Mouse (Mus musculus) intestine, embryonic 14.5 days (tissue): Measurements from ENCODE around the gene Mapkapk2. TPM values are rescaled to one million over a fixed set of nuclear protein-coding genes. Genes with fewer than 3 reads are reported as not detected.

ENCODE experiments used
- ATAC-seq: fragments of 200-750 bp; cut with Nextera tagmentation; replicated peaks from 2 replicates; pipeline ENCODE4 v1.8.0; 2017; ENCODE audit warnings: low read depth, moderate number of reproducible peaks, moderate TSS enrichment, moderate library complexity; ENCODE audit not compliant: low FRiP score, low TSS enrichment
- DNase-seq: peaks from one replicate; pipeline ENCODE4 v3.0.0-alpha.2; 2018; ENCODE audit warnings: low spot score
- H3K27ac ChIP-seq: fragments of 300-500 bp; sonication (generic); 2 replicates; pipeline ENCODE4 v1.5.1; 2014; ENCODE audit warnings: low read depth, mild to moderate bottlenecking, control low read depth
- H3K27me3 ChIP-seq: fragments of 300-500 bp; sonication (generic); replicated peaks from 2 replicates; pipeline ENCODE4 v1.6.1; 2014; ENCODE audit warnings: low read length, control low read depth; ENCODE audit not compliant: control insufficient read depth, insufficient read depth
- H3K36me3 ChIP-seq: fragments of 300-500 bp; sonication (generic); 2 replicates; pipeline ENCODE4 v1.6.1; 2014; ENCODE audit warnings: low read length, control low read depth; ENCODE audit not compliant: control insufficient read depth, insufficient read depth
- H3K4me1 ChIP-seq: fragments of 300-500 bp; sonication (generic); replicated peaks from 2 replicates; pipeline ENCODE4 v1.6.1; 2014; ENCODE audit warnings: low read length, control low read depth, mixed read lengths; ENCODE audit not compliant: control insufficient read depth, insufficient read depth
- H3K4me2 ChIP-seq: fragments of 300-500 bp; sonication (generic); 2 replicates; pipeline ENCODE4 v1.6.1; 2014; ENCODE audit warnings: low read length
- H3K4me3 ChIP-seq: fragments of 300-500 bp; sonication (generic); 2 replicates; pipeline ENCODE4 v1.5.1; 2014; ENCODE audit warnings: low read depth, low read length, control low read depth, mixed read lengths
- H3K9ac ChIP-seq: fragments of 300-500 bp; sonication (generic); 2 replicates; pipeline ENCODE4 v1.6.1; 2014; ENCODE audit warnings: mild to moderate bottlenecking, low read length
- H3K9me3 ChIP-seq: fragments of 300-500 bp; sonication (generic); 2 replicates; pipeline ENCODE4 v1.6.1; 2016; ENCODE audit warnings: low read length, control low read depth; ENCODE audit not compliant: control insufficient read depth
- WGBS: fragments of 180-500 bp; shearing (Covaris S2); extraction: QIAGEN DNeasy Blood & Tissue Kit; methylation state at CpG from one replicate; pipeline ENCODE4 v1.1.7; 2014; 5-methylcytosine and 5-hydroxymethylcytosine counted together
- polyA plus RNA-seq: library from polyadenylated mRNA; unstranded; fragments of >200 nt; fragmentation: Nextera tagmentation; extraction: Ambion mirVana; gene quantifications from 2 replicates; pipeline ENCODE4 v1.2.1, GENCODE M21; 2014

The Mapkapk2 gene
- polyA plus RNA-seq, 1 experiment from 2014 or later: 62.4 TPM

DNA sequence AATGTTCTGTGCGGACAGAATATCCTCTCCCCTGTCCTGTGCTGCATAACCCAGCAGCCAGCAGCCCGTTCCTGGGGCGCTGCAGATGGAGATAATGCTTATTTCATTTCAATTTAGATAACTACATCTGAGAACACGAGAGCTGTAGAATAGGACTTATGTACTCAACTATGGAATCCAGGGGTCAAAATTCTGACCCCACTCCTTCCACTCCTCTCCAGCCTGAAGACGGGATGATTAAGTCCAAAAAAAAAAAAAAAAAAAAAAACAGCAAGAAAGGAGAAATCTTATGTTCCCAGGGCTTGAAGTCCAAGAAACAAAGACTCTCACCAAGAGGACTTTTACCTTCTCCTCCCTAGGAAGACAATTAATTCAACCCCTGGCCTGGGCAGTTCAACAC lies 14.5 kb downstream of the Mapkapk2 start:
- Histone ChIP-seq H3K4me3 (no peak overlapping the region), H3K36me3 (no peaks in the 10 kb centered on the region), H3K9me3 (no peaks in the 10 kb centered on the region), H3K9ac (no peak overlapping the region), H3K4me1 (peaks cover 70% of the 10 kb centered on the region), H3K27me3 (no peaks in the 10 kb centered on the region), H3K27ac (peak overlapping the region; percentile 67; the same call in 1 of the 2 replicates), H3K4me2 (peak overlapping the region; percentile 24)
- 38% methylated on average over 5 of the region's 5 CpGs for WGBS
- DNase-seq: no peak
- no peak for ATAC-seq

DNA sequence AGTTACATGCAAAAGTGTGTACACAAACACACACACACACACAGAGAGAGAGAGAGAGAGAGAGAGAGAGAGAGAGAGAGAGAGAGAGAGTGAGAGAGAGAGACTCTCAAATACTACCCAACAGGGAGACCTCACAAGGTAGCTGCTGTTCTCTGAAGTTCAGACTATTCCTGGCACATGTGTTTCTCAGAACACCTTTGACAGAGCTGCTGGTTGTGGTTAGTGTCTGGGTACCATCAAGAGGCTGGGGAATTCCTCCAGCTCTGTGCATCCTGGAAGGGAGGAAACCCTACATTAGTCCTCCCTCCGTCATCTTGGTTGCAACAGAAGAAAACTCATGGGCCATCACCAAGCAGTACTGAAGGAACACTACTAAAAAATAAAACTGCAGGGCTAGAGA lies 16.9 kb downstream of the Mapkapk2 start:
- DNase-seq (no peak), ATAC-seq (no peak)
- Histone ChIP-seq H3K27me3 (no peaks in the 10 kb centered on the region), H3K4me3 (no peak overlapping the region), H3K9ac (no peak overlapping the region), H3K9me3 (no peaks in the 10 kb centered on the region), H3K4me1 (peaks cover 55% of the 10 kb centered on the region), H3K36me3 (no peaks in the 10 kb centered on the region), H3K4me2 (no peak overlapping the region), H3K27ac (no peak overlapping the region)
- WGBS: 83% methylated on average over 1 of the region's 1 CpGs

DNA sequence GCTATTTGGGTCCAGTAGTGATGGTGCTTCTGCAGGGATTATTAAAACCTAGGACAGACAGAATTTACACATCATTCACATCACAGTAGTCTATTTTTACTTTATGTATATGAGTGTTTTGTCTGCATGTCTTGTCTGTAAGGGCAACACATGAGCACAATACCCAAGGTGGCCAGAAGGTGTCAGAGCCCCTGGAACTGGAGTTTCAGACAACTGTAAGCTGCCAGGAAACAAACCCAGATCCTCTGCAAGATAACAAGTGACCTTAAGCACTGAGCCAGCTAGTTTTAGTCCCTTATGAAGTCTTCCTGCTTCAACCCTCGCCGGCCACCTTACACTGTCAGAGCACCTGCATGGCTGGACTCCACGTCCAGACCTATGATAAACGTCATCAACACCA lies 17.9 kb downstream of the Mapkapk2 start:
- no peak for ATAC-seq
- peaks cover 54% of the 10 kb centered on the region for H3K4me1 ChIP-seq

DNA sequence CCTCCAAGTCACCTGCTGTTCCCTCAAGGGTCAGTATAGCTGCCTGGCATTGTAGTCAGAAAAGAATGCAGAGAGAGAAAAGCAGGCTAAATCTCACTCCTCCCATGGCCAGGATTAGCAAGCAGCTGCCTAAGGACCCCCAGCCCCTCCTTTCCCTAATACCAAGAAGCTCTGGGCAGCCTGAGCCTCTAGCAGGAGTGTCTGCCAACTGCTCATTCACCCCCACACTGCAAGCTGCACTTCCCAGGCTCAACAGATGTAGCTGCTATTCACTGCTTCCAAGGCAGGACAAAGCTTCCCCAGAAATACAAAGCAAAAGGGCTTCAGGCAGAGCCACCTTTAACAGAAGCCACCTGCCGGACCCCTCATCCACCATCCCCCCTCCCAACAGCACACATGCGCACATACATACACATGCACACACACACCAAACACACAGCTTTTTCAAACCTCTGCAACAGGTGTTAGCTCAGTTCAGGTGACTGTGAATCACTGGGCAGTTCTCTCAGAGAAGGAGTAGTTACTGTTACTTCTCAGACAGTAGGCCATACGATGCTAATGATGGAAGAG lies 18.8 kb downstream of the Mapkapk2 start:
- Histone ChIP-seq H3K4me2 (no peak overlapping the region), H3K27me3 (no peaks in the 10 kb centered on the region), H3K36me3 (no peaks in the 10 kb centered on the region), H3K9me3 (no peaks in the 10 kb centered on the region), H3K4me3 (no peak overlapping the region), H3K27ac (0 out of 2 replicates have a peak overlapping the region, but pooled peaks have one; percentile 5), H3K4me1 (peaks cover 45% of the 10 kb centered on the region), H3K9ac (no peak overlapping the region)
- DNase-seq (no peak), ATAC-seq (peak; percentile 54; the same call in 1 of the 2 replicates)
- WGBS: 57% methylated on average over 3 of the region's 3 CpGs

More for the DNA sequence above, 17.9 kb downstream of the Mapkapk2 start:
- Histone ChIP-seq H3K4me3 (no peak overlapping the region), H3K27ac (no peak overlapping the region), H3K36me3 (no peaks in the 10 kb centered on the region), H3K9ac (no peak overlapping the region), H3K27me3 (no peaks in the 10 kb centered on the region), H3K9me3 (no peaks in the 10 kb centered on the region), H3K4me2 (no peak overlapping the region)
- WGBS: 57% methylated on average over 4 of the region's 4 CpGs
- DNase-seq: no peak

DNA sequence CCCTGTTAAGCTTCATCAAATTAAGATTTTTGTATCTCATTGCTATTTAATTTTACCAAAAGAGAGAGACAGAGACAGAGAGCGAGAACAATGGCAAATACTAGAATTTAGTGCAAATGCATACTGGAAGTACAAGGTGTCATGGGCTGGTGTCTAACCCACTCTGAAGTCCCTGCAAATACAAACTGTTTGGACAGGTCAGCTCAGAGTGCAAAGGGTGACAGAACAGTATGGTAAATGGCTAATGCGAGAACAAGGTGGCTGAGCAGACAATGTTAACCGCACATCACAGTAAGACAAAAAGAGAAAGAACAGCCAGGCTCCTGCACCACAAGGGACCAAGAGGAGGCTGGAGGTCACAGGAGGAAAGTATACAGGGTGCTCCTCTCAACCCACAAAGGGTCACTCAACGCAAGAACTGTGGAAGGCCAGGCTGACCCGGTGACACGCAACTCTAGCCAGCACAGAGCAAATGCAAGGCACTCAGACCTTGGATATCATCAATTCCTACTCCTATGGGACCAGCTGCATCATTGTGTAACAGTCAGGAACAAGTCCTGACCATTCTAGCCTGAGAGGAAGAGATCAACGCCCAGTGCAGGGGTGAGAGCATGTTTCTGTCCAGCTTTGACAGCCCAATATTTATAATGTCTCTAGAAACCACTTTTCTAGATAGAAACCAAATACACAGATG lies 22.4 kb downstream of the Mapkapk2 start:
- 77% methylated on average over 7 of the region's 7 CpGs for WGBS

DNA sequence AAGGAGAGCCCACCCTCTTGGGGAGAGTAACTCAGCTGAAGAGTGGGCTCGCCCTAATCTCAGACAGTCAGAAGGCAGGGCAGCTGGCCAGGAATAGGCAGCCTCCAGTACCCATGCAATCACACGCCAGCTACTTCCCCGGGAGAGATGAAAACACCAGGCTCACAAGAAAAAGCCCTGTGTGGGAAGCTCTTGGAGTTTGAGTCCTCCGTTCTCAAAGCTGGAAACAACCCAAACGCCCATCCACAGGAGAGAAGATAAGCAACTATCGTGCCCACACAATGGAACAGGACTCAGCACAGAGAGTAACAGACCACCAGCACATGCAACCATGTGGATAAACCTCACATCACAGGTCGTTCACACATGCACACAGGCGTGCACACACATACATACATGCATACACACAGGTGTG lies 23.1 kb downstream of the Mapkapk2 start:
- no peaks in the 10 kb centered on the region for H3K27me3 ChIP-seq
- H3K36me3 ChIP-seq: no peaks in the 10 kb centered on the region
- WGBS: 72% methylated on average over 8 of the region's 8 CpGs
- H3K9ac ChIP-seq: no peak overlapping the region
- H3K4me3 ChIP-seq: no peak overlapping the region
- H3K9me3 ChIP-seq: no peaks in the 10 kb centered on the region
- ATAC-seq (no peak), DNase-seq (no peak)
- H3K4me1 ChIP-seq: peaks cover 20% of the 10 kb centered on the region
- H3K27ac ChIP-seq: no peak overlapping the region
- H3K4me2 ChIP-seq: no peak overlapping the region

More for the DNA sequence above, 22.4 kb downstream of the Mapkapk2 start:
- DNase-seq: no peak
- Histone ChIP-seq H3K27me3 (no peaks in the 10 kb centered on the region), H3K4me1 (peaks cover 26% of the 10 kb centered on the region), H3K9me3 (no peaks in the 10 kb centered on the region), H3K36me3 (no peaks in the 10 kb centered on the region), H3K9ac (no peak overlapping the region), H3K4me3 (no peak overlapping the region), H3K4me2 (no peak overlapping the region), H3K27ac (no peak overlapping the region)
- no peak for ATAC-seq

DNA sequence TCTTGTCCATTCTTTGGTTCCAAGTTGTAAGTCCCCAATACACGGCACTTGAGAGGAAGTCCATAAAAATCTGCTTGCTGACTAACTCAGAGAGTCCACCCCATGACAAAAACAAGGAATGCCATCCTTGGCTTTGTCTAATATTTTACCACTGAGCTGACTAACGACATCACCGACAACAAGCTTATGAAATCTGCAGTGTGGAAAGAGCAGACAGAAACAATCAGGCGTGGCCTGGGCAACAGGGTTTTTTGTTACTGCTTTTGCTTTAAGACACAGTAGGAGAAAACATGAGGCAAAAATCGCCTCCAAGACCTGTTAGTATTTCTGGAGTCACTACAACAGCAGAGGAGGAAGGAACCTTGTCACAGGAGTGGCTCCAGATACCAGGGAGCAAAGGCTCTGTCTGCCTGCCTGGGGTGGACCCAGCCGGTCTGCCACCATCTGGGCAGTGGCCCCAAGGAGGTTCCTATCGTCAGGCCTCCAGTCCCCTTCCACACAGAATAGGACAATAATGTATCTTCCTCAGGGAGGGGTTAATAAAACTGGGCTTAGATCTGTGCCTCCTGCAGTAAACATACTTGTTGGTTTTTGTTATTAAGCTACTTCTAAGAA lies 25.1 kb downstream of the Mapkapk2 start:
- 85% methylated on average over 7 of the region's 7 CpGs for WGBS
- ATAC-seq: no peak
- Histone ChIP-seq H3K27me3 (no peaks in the 10 kb centered on the region), H3K4me1 (peaks cover 14% of the 10 kb centered on the region), H3K4me2 (no peak overlapping the region), H3K9me3 (no peaks in the 10 kb centered on the region), H3K4me3 (no peak overlapping the region), H3K27ac (no peak overlapping the region), H3K9ac (no peak overlapping the region), H3K36me3 (no peaks in the 10 kb centered on the region)
- DNase-seq: no peak

DNA sequence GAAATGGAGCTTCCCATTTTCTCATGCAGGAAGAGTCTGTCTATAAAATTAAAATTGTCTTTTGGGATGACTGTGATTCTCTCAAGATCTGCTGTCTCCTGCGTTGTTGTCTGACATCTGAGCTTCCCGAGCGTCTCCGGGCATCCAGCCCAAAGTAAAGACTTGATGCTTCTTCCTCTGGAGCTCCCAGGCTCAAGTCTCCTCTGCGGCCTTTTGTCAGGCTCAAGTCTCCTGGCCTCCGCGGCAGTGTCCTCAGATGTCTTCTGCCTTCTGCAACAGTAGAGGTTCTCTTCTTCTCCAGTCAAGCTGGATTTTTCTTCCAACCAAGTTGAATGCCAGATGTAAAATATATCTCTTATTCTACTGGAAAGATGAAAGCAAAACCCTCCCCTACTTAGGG lies 28.6 kb downstream of the Mapkapk2 start:
- H3K27me3 ChIP-seq: no peaks in the 10 kb centered on the region
- H3K4me2 ChIP-seq: no peak overlapping the region
- H3K4me3 ChIP-seq: no peak overlapping the region
- DNase-seq (no peak), ATAC-seq (no peak)
- H3K9ac ChIP-seq: no peak overlapping the region
- peaks cover 5% of the 10 kb centered on the region; the same call in 1 of the 2 replicates for H3K4me1 ChIP-seq
- H3K9me3 ChIP-seq: no peaks in the 10 kb centered on the region
- no peak overlapping the region for H3K27ac ChIP-seq
- H3K36me3 ChIP-seq: no peaks in the 10 kb centered on the region
- 86% methylated on average over 7 of the region's 7 CpGs for WGBS
